Mouse (Mus musculus) retina, adult 2 months (tissue): ENCODE data around the gene Cacng2.
"Not testable (repeated sequence)": the region's sequence is repeated elsewhere in the genome, so short reads cannot be mapped to it uniquely, and the experiment has no call there.

ENCODE experiments used
- DNase-seq: peaks from one replicate; pipeline ENCODE4 v3.0.0-alpha.2; 2012; ENCODE audit warnings: low read depth, low spot score

The Cacng2 gene

GRCm38 (mm10) chr15:78008206-78008605 lies 111.6 kb downstream of the Cacng2 start:
- DNase-seq, result not testable (repeated sequence)

GRCm38 (mm10) chr15:78003929-78004328 lies 115.9 kb downstream of the Cacng2 start:
- DNase-seq, result no peak

- no peak for DNase-seq
Measured at GRCm38 (mm10) chr15:78001400-78001799, 118.4 kb downstream of the Cacng2 start.

- no peak for DNase-seq
Measured at GRCm38 (mm10) chr15:77988541-77988940, 131.3 kb downstream of the Cacng2 start.

- no peak for DNase-seq
Measured at GRCm38 (mm10) chr15:77983391-77983790, 136.4 kb downstream of the Cacng2 start.

GRCm38 (mm10) chr15:77982195-77982939 lies 137.5 kb downstream of the Cacng2 start:
- DNase-seq, result peak; percentile 28

- no peak for DNase-seq
Measured at GRCm38 (mm10) chr15:77981181-77981680, 138.6 kb downstream of the Cacng2 start.

- no peak for DNase-seq
Measured at GRCm38 (mm10) chr15:77979427-77979865, 140.4 kb downstream of the Cacng2 start.

- DNase-seq, result no peak
Measured at GRCm38 (mm10) chr15:77977663-77978062, 142.2 kb downstream of the Cacng2 start.

- no peak for DNase-seq
Measured at GRCm38 (mm10) chr15:77974165-77974841, 145.5 kb downstream of the Cacng2 start.

GRCm38 (mm10) chr15:77970470-77971292 lies 149.1 kb downstream of the Cacng2 start, which contains the start of gene Eif3d:
Eif3d (minus strand) TSS chr15:77970813.
- DNase-seq, result peak; percentile 84

- no peak for DNase-seq
Measured at GRCm38 (mm10) chr15:77969940-77970469, 149.8 kb downstream of the Cacng2 start.

GRCm38 (mm10) chr15:77965117-77965528 lies 154.7 kb downstream of the Cacng2 start:
- DNase-seq, result no peak

- no peak for DNase-seq
Measured at GRCm38 (mm10) chr15:77962447-77962846, 157.4 kb downstream of the Cacng2 start.

- no peak for DNase-seq
Measured at GRCm38 (mm10) chr15:77960693-77961092, 159.1 kb downstream of the Cacng2 start.

GRCm38 (mm10) chr15:77958071-77958470 lies 161.8 kb downstream of the Cacng2 start:
- DNase-seq, result no peak

GRCm38 (mm10) chr15:77957625-77958024 lies 162.2 kb downstream of the Cacng2 start:
- no peak for DNase-seq

- peak; percentile 72 for DNase-seq
Measured at GRCm38 (mm10) chr15:77956404-77956901, 163.4 kb downstream of the Cacng2 start, which contains the start of gene Foxred2. Foxred2 (minus strand) TSS chr15:77956722.

- no peak for DNase-seq
Measured at GRCm38 (mm10) chr15:77955440-77956403, 164.1 kb downstream of the Cacng2 start.

- DNase-seq, result no peak
Measured at GRCm38 (mm10) chr15:77954362-77954761, 165.5 kb downstream of the Cacng2 start.
